Mouse (Mus musculus) neural tube, embryonic 13.5 days (tissue): ENCODE data around the gene Slc16a2. TPM values are rescaled to one million over a fixed set of nuclear protein-coding genes. Genes with fewer than 3 reads are reported as not detected.
"Not testable (repeated sequence)": the region's sequence is repeated elsewhere in the genome, so short reads cannot be mapped to it uniquely, and the experiment has no call there.

Experiments
- ATAC-seq: fragments of 200-750 bp; cut with Nextera tagmentation; 2 replicates; pipeline ENCODE4 v1.8.0; 2017; ENCODE audit warnings: low read depth, mild to moderate bottlenecking, moderate TSS enrichment, moderate library complexity
- H3K27ac ChIP-seq: fragments of 300-500 bp; sonication (generic); replicated peaks from 2 replicates; pipeline ENCODE4 v1.5.1; 2015; ENCODE audit warnings: moderate library complexity, mild to moderate bottlenecking, inconsistent platforms
- H3K27me3 ChIP-seq: fragments of 300-500 bp; sonication (generic); 2 replicates; pipeline ENCODE4 v1.6.1; 2015; ENCODE audit warnings: mild to moderate bottlenecking, inconsistent platforms
- H3K36me3 ChIP-seq: fragments of 300-500 bp; sonication (generic); 2 replicates; pipeline ENCODE4 v1.6.1; 2015; ENCODE audit warnings: mild to moderate bottlenecking, inconsistent platforms
- H3K4me1 ChIP-seq: fragments of 300-500 bp; sonication (generic); replicated peaks from 2 replicates; pipeline ENCODE4 v1.6.1; 2015; ENCODE audit warnings: inconsistent platforms
- H3K4me2 ChIP-seq: fragments of 300-500 bp; sonication (generic); 2 replicates; pipeline ENCODE4 v1.6.1; 2015; ENCODE audit warnings: inconsistent platforms, mild to moderate bottlenecking, moderate library complexity
- H3K4me3 ChIP-seq: fragments of 300-500 bp; sonication (generic); 2 replicates; pipeline ENCODE4 v1.5.1; 2015; ENCODE audit warnings: mild to moderate bottlenecking, inconsistent platforms
- H3K9ac ChIP-seq: fragments of 300-500 bp; sonication (generic); 2 replicates; pipeline ENCODE4 v1.6.1; 2015; ENCODE audit warnings: moderate library complexity, mild to moderate bottlenecking, inconsistent platforms
- H3K9me3 ChIP-seq: fragments of 300-500 bp; sonication (generic); 2 replicates; pipeline ENCODE4 v1.6.1; 2016; ENCODE audit warnings: inconsistent platforms
- WGBS: fragments of 180-500 bp; shearing (Covaris S2); methylation state at CpG from one replicate; pipeline ENCODE4 v1.1.7; 2015; 5-methylcytosine and 5-hydroxymethylcytosine counted together
- polyA plus RNA-seq: library from polyadenylated mRNA; unstranded; fragments of >200 nt; fragmentation: Nextera tagmentation; extraction: Ambion mirVana; gene quantifications from 2 replicates; pipeline ENCODE4 v1.2.1, GENCODE M21; 2015

Gene Slc16a2
- polyA plus RNA-seq, 1 experiment from 2014 or later: 19.5 TPM

DNA sequence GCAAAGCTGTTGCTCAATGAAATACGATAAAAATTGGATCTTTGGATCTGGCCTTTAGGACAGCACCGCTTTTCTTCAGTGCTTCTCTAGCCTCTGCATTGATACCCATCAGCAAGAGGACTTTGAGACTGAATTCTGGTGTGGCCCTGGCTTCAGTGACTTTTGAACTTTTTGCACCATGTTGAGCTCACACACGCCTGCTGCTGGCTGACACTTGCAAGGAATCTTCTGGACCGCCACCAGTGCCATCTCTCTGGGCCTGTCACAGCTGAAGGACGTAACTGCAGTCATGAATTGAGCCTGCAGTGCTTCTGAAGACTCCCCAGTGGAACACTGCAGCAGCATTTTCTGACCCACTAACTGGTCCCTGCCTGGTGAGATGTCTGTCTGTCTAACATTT lies 128.9 kb downstream of the Slc16a2 start:
- H3K36me3 ChIP-seq: no peaks in the 10 kb centered on the region
- H3K4me1 ChIP-seq: peaks cover 17% of the 10 kb centered on the region
- 88% methylated on average over 5 of the region's 5 CpGs for WGBS
- no peak overlapping the region for H3K4me3 ChIP-seq
- H3K27ac ChIP-seq: no peak overlapping the region
- H3K9me3 ChIP-seq: no peaks in the 10 kb centered on the region
- H3K27me3 ChIP-seq: peaks cover 94% of the 10 kb centered on the region
- ATAC-seq: no peak
- no peak overlapping the region for H3K4me2 ChIP-seq
- H3K9ac ChIP-seq: no peak overlapping the region

GRCm38 (mm10) chrX:103688551-103688950 lies 133.2 kb downstream of the Slc16a2 start:
- no peak overlapping the region for H3K9ac ChIP-seq

GRCm38 (mm10) chrX:103674674-103675073 lies 147.1 kb downstream of the Slc16a2 start:
- Histone ChIP-seq H3K36me3 (no peaks in the 10 kb centered on the region), H3K9ac (no peak overlapping the region), H3K27me3 (peaks cover 59% of the 10 kb centered on the region), H3K4me2 (no peak overlapping the region), H3K9me3 (no peaks in the 10 kb centered on the region), H3K4me3 (no peak overlapping the region), H3K27ac (no peak overlapping the region), H3K4me1 (no peaks in the 10 kb centered on the region)
- no peak for ATAC-seq
- WGBS: 29% methylated on average over 2 of the region's 2 CpGs

More at GRCm38 (mm10) chrX:103688551-103688950, 133.2 kb downstream of the Slc16a2 start:
- Histone ChIP-seq H3K4me1 (no peaks in the 10 kb centered on the region), H3K27me3 (peaks cover 94% of the 10 kb centered on the region), H3K9me3 (no peaks in the 10 kb centered on the region), H3K4me2 (no peak overlapping the region), H3K36me3 (no peaks in the 10 kb centered on the region), H3K4me3 (no peak overlapping the region), H3K27ac (no peak overlapping the region)
- no peak for ATAC-seq
- 68% methylated on average over 2 of the region's 2 CpGs for WGBS

DNA sequence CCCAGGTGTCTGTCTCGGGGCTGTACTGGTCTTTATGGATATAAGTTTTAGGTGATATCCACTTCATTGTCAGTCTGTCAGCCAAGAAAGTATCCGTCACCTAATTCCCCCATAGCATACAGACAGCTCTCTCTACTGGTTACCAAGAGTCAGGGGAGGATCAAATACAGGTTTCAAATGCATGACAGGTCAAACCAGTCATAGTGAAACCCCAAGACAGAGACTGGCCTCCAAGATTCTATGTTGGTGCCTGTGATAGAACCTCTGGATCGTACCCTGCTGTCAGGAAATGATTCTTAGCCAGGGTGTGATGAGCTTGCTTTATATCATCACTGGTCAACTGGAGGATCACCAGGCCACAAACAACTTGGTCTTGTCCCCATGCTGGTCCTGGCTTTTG lies 148.0 kb downstream of the Slc16a2 start:
- Histone ChIP-seq H3K4me1 (no peaks in the 10 kb centered on the region), H3K9ac (no peak overlapping the region), H3K9me3 (no peaks in the 10 kb centered on the region), H3K27me3 (peaks cover 49% of the 10 kb centered on the region), H3K27ac (no peak overlapping the region), H3K36me3 (no peaks in the 10 kb centered on the region), H3K4me2 (no peak overlapping the region), H3K4me3 (no peak overlapping the region)
- ATAC-seq: no peak
- 77% methylated on average over 3 of the region's 3 CpGs for WGBS

DNA sequence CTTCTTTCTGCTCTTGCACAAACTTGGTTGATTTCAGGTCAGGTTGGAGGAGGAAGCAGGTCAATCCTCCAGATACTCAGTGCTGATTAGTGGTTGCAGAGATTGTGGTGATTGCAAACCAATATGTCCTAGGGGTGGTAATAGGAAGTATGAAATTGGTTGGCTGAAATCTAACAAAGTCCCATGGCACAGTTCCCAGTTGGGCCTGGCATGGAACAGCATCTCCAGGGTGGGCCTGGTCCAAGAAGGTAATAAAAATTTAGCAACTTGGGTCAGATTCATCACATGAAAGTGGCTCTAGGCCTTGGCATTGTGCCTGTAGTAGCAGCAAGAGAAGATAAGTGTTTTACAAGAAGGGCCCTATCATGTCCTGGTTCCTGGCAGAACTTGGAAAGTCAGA lies 151.5 kb downstream of the Slc16a2 start:
- no peak overlapping the region for H3K4me2 ChIP-seq
- no peak overlapping the region for H3K4me3 ChIP-seq
- H3K27ac ChIP-seq: no peak overlapping the region
- H3K27me3 ChIP-seq: peaks cover 33% of the 10 kb centered on the region
- no peaks in the 10 kb centered on the region for H3K4me1 ChIP-seq
- H3K9ac ChIP-seq: no peak overlapping the region
- no peaks in the 10 kb centered on the region for H3K9me3 ChIP-seq
- no peaks in the 10 kb centered on the region for H3K36me3 ChIP-seq
- no peak for ATAC-seq

DNA sequence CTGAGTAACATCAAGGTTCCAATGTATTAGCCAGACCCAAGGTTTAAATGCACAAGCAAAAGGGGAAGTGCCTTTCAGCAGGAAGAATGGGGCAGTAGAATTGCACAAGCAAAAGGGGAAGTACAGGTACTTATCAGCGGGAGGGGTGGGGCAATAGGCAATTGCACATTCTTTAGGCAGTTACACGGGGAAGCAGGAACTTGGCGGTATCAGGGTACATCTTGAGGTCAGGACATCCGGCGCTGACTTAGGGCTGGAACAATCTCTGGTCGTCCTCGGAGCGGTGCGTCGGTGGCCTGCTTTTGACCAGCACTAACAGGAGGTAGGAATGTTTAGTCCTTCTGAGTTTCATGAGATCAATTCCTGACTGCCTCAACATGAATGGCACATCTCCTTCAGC lies 157.3 kb downstream of the Slc16a2 start:
- H3K4me2 ChIP-seq, ATAC-seq, H3K9me3 ChIP-seq, H3K4me1 ChIP-seq, H3K36me3 ChIP-seq, H3K27ac ChIP-seq, H3K9ac ChIP-seq, H3K4me3 ChIP-seq: not testable (repeated sequence)
- H3K27me3 ChIP-seq: peaks cover 37% of the 10 kb centered on the region
- WGBS: 91% methylated on average over 10 of the region's 10 CpGs

DNA sequence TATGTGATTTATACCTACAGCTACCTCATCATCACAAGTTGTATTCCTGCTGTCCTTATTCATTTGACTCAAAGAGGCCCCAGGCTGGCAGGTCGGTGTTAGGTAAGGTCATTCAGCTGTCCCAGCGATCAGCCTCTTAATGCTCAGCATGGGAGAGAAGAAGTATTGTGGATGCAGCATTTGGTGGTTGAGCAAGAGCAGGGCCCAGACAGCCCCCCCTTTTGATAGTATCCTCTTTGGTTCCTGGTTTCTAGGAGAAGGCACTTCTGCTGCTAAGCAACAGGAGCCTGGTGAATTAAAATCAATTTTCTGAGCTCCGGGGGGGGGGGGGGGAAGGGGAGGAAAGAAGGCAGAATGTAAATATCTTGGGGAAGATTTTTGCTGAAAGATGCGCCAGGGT lies 162.8 kb downstream of the Slc16a2 start:
- no peak overlapping the region for H3K9ac ChIP-seq
- H3K27ac ChIP-seq: no peak overlapping the region
- peaks cover 58% of the 10 kb centered on the region for H3K27me3 ChIP-seq
- no peaks in the 10 kb centered on the region for H3K9me3 ChIP-seq
- H3K4me1 ChIP-seq: no peaks in the 10 kb centered on the region
- no peak for ATAC-seq
- WGBS: 69% methylated on average over 4 of the region's 4 CpGs
- no peaks in the 10 kb centered on the region for H3K36me3 ChIP-seq
- no peak overlapping the region for H3K4me3 ChIP-seq
- no peak overlapping the region for H3K4me2 ChIP-seq

- H3K4me2 ChIP-seq: no peak overlapping the region
- H3K27ac ChIP-seq: no peak overlapping the region
- H3K27me3 ChIP-seq: peaks cover 54% of the 10 kb centered on the region
- no peaks in the 10 kb centered on the region for H3K9me3 ChIP-seq
- no peaks in the 10 kb centered on the region for H3K4me1 ChIP-seq
- no peak for ATAC-seq
- H3K36me3 ChIP-seq: no peaks in the 10 kb centered on the region
- no peak overlapping the region for H3K9ac ChIP-seq
- whole genome bisulfite sequencing: 41% methylated on average over 2 of the region's 2 CpGs
- H3K4me3 ChIP-seq: no peak overlapping the region
Observed at GRCm38 (mm10) chrX:103653021-103653420, 168.8 kb downstream of the Slc16a2 start.

DNA sequence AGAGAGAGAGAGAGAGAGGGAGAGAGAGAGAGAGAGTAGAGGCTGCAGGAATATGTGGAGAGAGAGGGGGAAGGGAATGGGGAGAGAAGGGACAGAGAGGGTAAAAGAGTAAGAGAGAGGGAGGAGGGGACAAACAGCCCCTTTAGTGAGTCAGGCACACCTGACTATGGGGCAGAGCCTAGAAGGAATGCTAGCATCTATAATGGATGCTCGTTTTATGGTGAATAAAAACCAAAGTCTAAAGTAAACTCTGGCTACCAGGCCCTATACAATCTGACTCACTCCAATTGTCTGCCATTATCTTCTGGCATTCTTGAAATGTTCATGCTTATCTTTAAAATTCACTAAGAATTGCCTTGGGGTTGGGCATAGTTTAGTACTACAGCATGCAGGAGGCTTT lies 169.7 kb downstream of the Slc16a2 start:
- Histone ChIP-seq H3K27me3 (peaks cover 57% of the 10 kb centered on the region), H3K9ac (no peak overlapping the region), H3K27ac (no peak overlapping the region), H3K4me2 (no peak overlapping the region), H3K4me3 (no peak overlapping the region), H3K4me1 (no peaks in the 10 kb centered on the region), H3K9me3 (no peaks in the 10 kb centered on the region), H3K36me3 (no peaks in the 10 kb centered on the region)
- WGBS: 58% methylated on average over 1 of the region's 1 CpGs
- no peak for ATAC-seq

Other genes with a start within 250 kb of the Slc16a2 start
- gene Zcchc13, start 191.4 kb downstream of the Slc16a2 start, polyA plus RNA-seq: not detected in 2 replicates
- 27.3 and 31.2 TPM in 2 replicates for gene Rlim, start 159.3 kb upstream of the Slc16a2 start, polyA plus RNA-seq